Mouse (Mus musculus) heart, embryonic 14.5 days (tissue): ENCODE measurements at regions not wholly inside any gene's neighbourhood (a gene's known extent, or its start where the extent isn't known, plus 50 kb on each side); places are given as distances from the start of the nearest gene placed in this dataset.

Experiments
- ATAC-seq: fragments of 200-750 bp; cut with Nextera tagmentation; 2 replicates; pipeline ENCODE4 v1.8.0; 2017; ENCODE audit warnings: low read depth, moderate TSS enrichment; ENCODE audit not compliant: insufficient number of reproducible peaks, insufficient read depth, low FRiP score
- H3K27ac ChIP-seq, 2 experiments: fragments of 200-500 bp in 1 of 2; fragments of 300-500 bp in 1 of 2; sonication (generic) in 1 of 2; replicated peaks in 1 of 2; 2 replicates each; pipeline ENCODE4 v1.5.1; 2012 to 2014; ENCODE audit warnings: low read depth in 2 of 2, low read length in 2 of 2, control low read depth in 1 of 2, mild to moderate bottlenecking in 1 of 2, mixed read lengths in 1 of 2; ENCODE audit not compliant: control insufficient read depth in 1 of 2, insufficient read depth in 1 of 2
- H3K27me3 ChIP-seq: fragments of 300-500 bp; sonication (generic); 2 replicates; pipeline ENCODE4 v1.6.1; 2014; ENCODE audit warnings: mild to moderate bottlenecking, low read length, control low read depth; ENCODE audit not compliant: control insufficient read depth, insufficient read depth
- H3K36me3 ChIP-seq: fragments of 300-500 bp; sonication (generic); 2 replicates; pipeline ENCODE4 v1.6.1; 2014; ENCODE audit warnings: mild to moderate bottlenecking, control low read depth, low read length, mixed read lengths; ENCODE audit not compliant: control insufficient read depth, insufficient read depth
- H3K4me1 ChIP-seq, 2 experiments: fragments of 200-500 bp in 1 of 2; fragments of 300-500 bp in 1 of 2; sonication (generic) in 1 of 2; 2 replicates each; pipeline ENCODE4 v1.6.1; 2012 to 2014; ENCODE audit warnings: low read length in 2 of 2, control low read depth in 1 of 2, mixed read lengths in 1 of 2; ENCODE audit not compliant: control insufficient read depth in 2 of 2, insufficient read depth in 2 of 2
- H3K4me2 ChIP-seq: fragments of 300-500 bp; sonication (generic); 2 replicates; pipeline ENCODE4 v1.6.1; 2014; ENCODE audit warnings: mild to moderate bottlenecking, low read length
- H3K4me3 ChIP-seq, 2 experiments: fragments of 200-500 bp in 1 of 2; fragments of 300-500 bp in 1 of 2; sonication (generic) in 1 of 2; 2 replicates each; pipeline ENCODE4 v1.5.1; 2012 to 2014; ENCODE audit warnings: low read length in 2 of 2, mild to moderate bottlenecking in 2 of 2, control low read depth in 1 of 2, low read depth in 1 of 2, moderate library complexity in 1 of 2; ENCODE audit not compliant: control insufficient read depth in 1 of 2, insufficient read depth in 1 of 2
- H3K9ac ChIP-seq: fragments of 300-500 bp; sonication (generic); 2 replicates; pipeline ENCODE4 v1.6.1; 2014; ENCODE audit warnings: mild to moderate bottlenecking, low read length
- H3K9me3 ChIP-seq: fragments of 300-500 bp; sonication (generic); 2 replicates; pipeline ENCODE4 v1.6.1; 2016; ENCODE audit warnings: low read length, control low read depth; ENCODE audit not compliant: control insufficient read depth
- WGBS: fragments of 180-500 bp; shearing (Covaris S2); extraction: QIAGEN DNeasy Blood & Tissue Kit; methylation state at CpG from one replicate; pipeline ENCODE4 v1.1.7; 2014; 5-methylcytosine and 5-hydroxymethylcytosine counted together

DNA sequence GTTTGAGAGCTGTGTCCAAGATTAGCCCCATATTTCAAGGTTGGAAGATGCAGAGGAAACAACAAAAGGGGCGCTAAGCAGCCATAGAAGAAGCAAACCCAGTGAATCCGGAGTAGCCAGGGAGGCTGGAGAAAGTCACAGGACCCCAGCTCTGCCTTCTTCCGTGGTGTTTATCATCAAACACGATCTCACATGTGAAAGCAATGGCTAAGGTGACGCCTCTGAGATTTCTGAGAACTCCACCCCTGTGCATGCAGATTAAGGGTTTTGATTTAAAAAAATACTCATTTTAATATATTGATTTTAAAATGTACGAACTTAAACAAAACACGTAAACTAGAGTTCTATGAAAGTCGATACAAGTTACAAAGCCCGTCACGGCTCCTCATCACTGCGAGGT lies 134.4 kb upstream of the Dyrk2 start:
- no peaks in the 10 kb centered on the region; a peak in 1 of 4 replicates for H3K4me1 ChIP-seq
- ATAC-seq, result no peak
- H3K9me3 ChIP-seq, result no peaks in the 10 kb centered on the region
- no peak overlapping the region for H3K9ac ChIP-seq
- H3K27ac ChIP-seq, result no peak overlapping the region
- no peak overlapping the region for H3K4me2 ChIP-seq
- H3K36me3 ChIP-seq, result no peaks in the 10 kb centered on the region
- no peaks in the 10 kb centered on the region for H3K27me3 ChIP-seq
- no peak overlapping the region for H3K4me3 ChIP-seq
- WGBS, result 88% methylated on average over 11 of the region's 11 CpGs

DNA sequence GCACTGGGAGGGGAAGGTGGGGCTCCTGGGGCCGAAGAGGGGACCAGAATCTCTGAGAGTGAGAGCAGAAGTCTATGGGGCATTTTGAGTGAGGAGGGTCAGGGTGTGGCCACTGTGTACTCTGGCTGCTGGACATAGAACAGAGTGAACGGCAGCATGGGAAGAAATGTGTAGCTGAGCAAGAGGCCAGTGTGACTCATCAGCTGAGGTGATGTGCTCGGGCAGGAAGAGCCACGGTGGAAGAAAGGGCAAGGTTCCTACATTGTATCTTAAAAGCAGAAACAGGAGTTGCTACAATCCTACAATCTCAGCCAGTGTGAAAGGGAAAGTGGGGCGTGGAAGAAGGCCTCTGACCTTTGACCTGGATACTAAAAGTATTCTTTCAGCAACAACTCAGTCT lies 133.8 kb upstream of the Dyrk2 start:
- H3K4me3 ChIP-seq, result no peak overlapping the region
- H3K27ac ChIP-seq, result no peak overlapping the region
- no peak overlapping the region for H3K4me2 ChIP-seq
- H3K36me3 ChIP-seq, result no peaks in the 10 kb centered on the region
- ATAC-seq, result no peak
- no peak overlapping the region for H3K9ac ChIP-seq
- no peaks in the 10 kb centered on the region; a peak in 1 of 4 replicates for H3K4me1 ChIP-seq
- 46% methylated on average over 5 of the region's 5 CpGs for WGBS
- H3K9me3 ChIP-seq, result no peaks in the 10 kb centered on the region
- no peaks in the 10 kb centered on the region for H3K27me3 ChIP-seq

DNA sequence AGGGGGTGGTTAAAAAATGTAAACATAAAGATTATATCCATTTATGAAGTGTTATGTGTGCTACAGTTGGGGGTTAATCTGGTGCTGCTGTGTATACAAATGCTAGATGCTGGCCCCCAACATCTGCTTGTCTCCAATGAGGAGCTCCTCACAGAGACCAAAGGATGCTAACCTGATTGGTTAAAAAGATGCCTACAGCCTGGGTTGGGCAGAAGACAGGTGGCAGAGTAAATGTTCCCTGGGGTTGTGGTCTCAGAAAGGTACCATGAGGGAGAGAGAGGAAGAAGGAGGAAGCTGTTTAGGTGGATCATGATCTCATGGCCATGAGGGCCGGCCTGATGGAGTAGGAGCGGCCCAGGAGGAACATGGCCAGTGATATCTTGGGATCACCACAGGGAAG lies 133.0 kb upstream of the Dyrk2 start:
- H3K9ac ChIP-seq, result no peak overlapping the region
- no peak overlapping the region for H3K4me3 ChIP-seq
- no peaks in the 10 kb centered on the region for H3K36me3 ChIP-seq
- H3K4me2 ChIP-seq, result no peak overlapping the region
- no peaks in the 10 kb centered on the region for H3K9me3 ChIP-seq
- ATAC-seq, result no peak
- H3K27me3 ChIP-seq, result no peaks in the 10 kb centered on the region
- H3K4me1 ChIP-seq, result no peaks in the 10 kb centered on the region; a peak in 1 of 4 replicates
- no peak overlapping the region for H3K27ac ChIP-seq
- WGBS, result 92% methylated on average over 2 of the region's 2 CpGs

- H3K9ac ChIP-seq, result no peak overlapping the region
- no peaks in the 10 kb centered on the region for H3K9me3 ChIP-seq
- H3K36me3 ChIP-seq, result no peaks in the 10 kb centered on the region
- H3K4me3 ChIP-seq, result no peak overlapping the region
- H3K27ac ChIP-seq, result no peak overlapping the region
- H3K4me2 ChIP-seq, result no peak overlapping the region
- 88% methylated on average over 7 of the region's 7 CpGs for whole genome bisulfite sequencing
- H3K27me3 ChIP-seq, result no peaks in the 10 kb centered on the region
- no peak for ATAC-seq
- no peaks in the 10 kb centered on the region; a peak in 1 of 4 replicates for H3K4me1 ChIP-seq
Observed at GRCm38 (mm10) chr10:119001895-119002294, 131.9 kb upstream of the Dyrk2 start.

DNA sequence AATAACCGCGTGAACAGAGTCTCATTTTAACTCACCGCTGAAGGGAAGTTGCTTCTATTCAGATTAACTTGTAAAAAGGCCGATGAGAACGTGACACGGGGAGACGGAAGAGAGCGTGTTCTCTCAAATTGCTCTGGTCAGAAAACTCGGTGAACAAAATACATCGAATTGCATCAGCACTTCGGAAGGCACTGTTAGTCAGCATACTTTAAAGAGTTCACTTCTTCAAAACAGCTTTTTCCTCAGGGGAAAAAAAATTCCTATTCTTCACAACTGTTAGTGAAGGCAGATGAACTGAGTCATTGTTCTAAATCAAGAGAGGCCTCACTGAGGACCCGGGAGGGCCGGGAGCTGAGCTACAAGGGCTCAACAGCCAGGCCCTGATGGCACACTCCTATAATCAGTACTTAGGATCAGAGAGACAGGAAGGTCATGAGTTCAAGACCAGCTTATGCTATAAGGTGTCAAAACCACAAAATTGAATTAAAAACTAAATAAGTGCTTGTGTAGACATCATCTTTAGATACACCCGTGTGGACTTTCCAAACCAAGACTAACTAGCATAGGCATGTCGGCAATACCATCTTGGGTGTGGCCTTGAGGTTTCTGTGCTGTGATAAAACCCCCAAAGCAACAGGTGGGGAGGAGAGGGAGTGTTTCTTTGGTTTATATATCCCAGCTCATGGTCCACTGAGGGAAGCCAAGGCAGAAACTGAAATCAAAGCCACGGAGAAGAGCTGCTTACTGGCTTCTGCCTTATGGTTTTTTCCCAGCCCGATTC lies 131.2 kb upstream of the Dyrk2 start:
- no peak overlapping the region for H3K4me2 ChIP-seq
- H3K4me3 ChIP-seq, result no peak overlapping the region
- H3K9me3 ChIP-seq, result no peaks in the 10 kb centered on the region
- ATAC-seq, result no peak
- WGBS, result 83% methylated on average over 17 of the region's 17 CpGs
- H3K27me3 ChIP-seq, result no peaks in the 10 kb centered on the region
- no peaks in the 10 kb centered on the region; a peak in 1 of 4 replicates for H3K4me1 ChIP-seq
- no peak overlapping the region for H3K27ac ChIP-seq
- no peak overlapping the region for H3K9ac ChIP-seq
- no peaks in the 10 kb centered on the region for H3K36me3 ChIP-seq

DNA sequence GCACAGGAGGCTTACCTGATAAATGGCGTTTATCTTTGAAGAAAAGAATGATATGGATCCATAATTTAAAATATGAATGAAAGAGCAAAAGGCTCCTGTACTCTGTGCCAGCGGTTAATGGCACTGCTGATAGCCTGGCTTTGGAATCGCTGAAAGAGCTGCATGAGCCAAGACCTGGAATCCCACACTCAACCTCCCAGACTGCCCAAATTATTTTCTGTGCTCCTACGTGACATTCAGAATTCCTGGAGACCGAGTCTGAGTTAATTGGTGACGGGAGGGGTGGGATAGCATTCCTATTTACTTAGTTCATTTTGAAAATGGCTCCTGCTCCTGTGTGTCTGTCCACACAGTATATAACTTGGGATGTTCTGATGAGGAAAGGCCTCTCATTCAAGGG lies 129.0 kb upstream of the Dyrk2 start:
- H3K4me1 ChIP-seq, result no peaks in the 10 kb centered on the region; a peak in 1 of 4 replicates
- no peaks in the 10 kb centered on the region for H3K27me3 ChIP-seq
- 51% methylated on average over 6 of the region's 6 CpGs for WGBS
- no peak overlapping the region for H3K4me3 ChIP-seq
- no peaks in the 10 kb centered on the region for H3K36me3 ChIP-seq
- no peak overlapping the region for H3K4me2 ChIP-seq
- no peak for ATAC-seq
- H3K9ac ChIP-seq, result no peak overlapping the region
- no peak overlapping the region for H3K27ac ChIP-seq
- H3K9me3 ChIP-seq, result no peaks in the 10 kb centered on the region

- H3K4me2 ChIP-seq, result no peak overlapping the region
- no peak overlapping the region for H3K4me3 ChIP-seq
- no peak overlapping the region for H3K9ac ChIP-seq
- 76% methylated on average over 2 of the region's 2 CpGs for WGBS
- H3K36me3 ChIP-seq, result no peaks in the 10 kb centered on the region
- H3K9me3 ChIP-seq, result no peaks in the 10 kb centered on the region
- no peak for ATAC-seq
- no peaks in the 10 kb centered on the region; a peak in 1 of 4 replicates for H3K4me1 ChIP-seq
- no peak overlapping the region for H3K27ac ChIP-seq
- no peaks in the 10 kb centered on the region for H3K27me3 ChIP-seq
Observed at GRCm38 (mm10) chr10:118997034-118997433, 127.0 kb upstream of the Dyrk2 start.
